Mouse (Mus musculus): ENCODE measurements at regions not wholly inside any gene's neighbourhood (a gene's known extent, or its start where the extent isn't known, plus 50 kb on each side); places are given as distances from the start of the nearest gene placed in this dataset.

- no peak for DNase-seq (ENCODE audit: low read depth, low spot score)
Observed at GRCm38 (mm10) chr12:118784643-118785042, 61.5 kb upstream of the Sp8 start.

- DNase-seq (ENCODE audit: low read depth, low spot score), result no peak
Observed at GRCm38 (mm10) chr12:118781978-118782377, 64.2 kb upstream of the Sp8 start.

GRCm38 (mm10) chr12:118775463-118776064, 70.6 kb upstream of the Sp8 start:
- DNase-seq (ENCODE audit: low read depth, low spot score), result no peak

GRCm38 (mm10) chr12:118772790-118773189, 73.3 kb upstream of the Sp8 start:
- no peak for DNase-seq (ENCODE audit: low read depth, low spot score)

- no peak for DNase-seq (ENCODE audit: low read depth, low spot score)
Observed at GRCm38 (mm10) chr12:118766472-118766871, 79.7 kb upstream of the Sp8 start.

GRCm38 (mm10) chr12:118754076-118754475, 92.1 kb upstream of the Sp8 start:
- DNase-seq (ENCODE audit: low read depth, low spot score), result no peak

GRCm38 (mm10) chr12:118739103-118739502, 107.0 kb upstream of the Sp8 start:
- DNase-seq (ENCODE audit: low read depth, low spot score), result no peak

GRCm38 (mm10) chr12:118725891-118726290, 120.2 kb upstream of the Sp8 start:
- DNase-seq (ENCODE audit: low read depth, low spot score), result no peak

GRCm38 (mm10) chr12:118719878-118720573, 126.1 kb upstream of the Sp8 start:
- no peak for DNase-seq (ENCODE audit: low read depth, low spot score)

- DNase-seq (ENCODE audit: low read depth, low spot score), result no peak
Observed at GRCm38 (mm10) chr12:118716824-118717223, 129.3 kb upstream of the Sp8 start.

- DNase-seq (ENCODE audit: low read depth, low spot score), result no peak
Observed at GRCm38 (mm10) chr12:118706626-118707025, 139.5 kb upstream of the Sp8 start.

- no peak for DNase-seq (ENCODE audit: low read depth, low spot score)
Observed at GRCm38 (mm10) chr12:118704826-118705225, 141.3 kb upstream of the Sp8 start.

- no peak for DNase-seq (ENCODE audit: low read depth, low spot score)
Observed at GRCm38 (mm10) chr12:118703730-118704129, 142.4 kb upstream of the Sp8 start.

- no peak for DNase-seq (ENCODE audit: low read depth, low spot score)
Observed at GRCm38 (mm10) chr12:118703068-118703662, 143.0 kb upstream of the Sp8 start.

- no peak for DNase-seq (ENCODE audit: low read depth, low spot score)
Observed at GRCm38 (mm10) chr12:118701838-118702237, 144.3 kb upstream of the Sp8 start.

GRCm38 (mm10) chr12:118698110-118698509, 148.0 kb upstream of the Sp8 start:
- no peak for DNase-seq (ENCODE audit: low read depth, low spot score)

- DNase-seq (ENCODE audit: low read depth, low spot score), result no peak
Observed at GRCm38 (mm10) chr12:118694701-118695100, 151.4 kb upstream of the Sp8 start.

- no peak for DNase-seq (ENCODE audit: low read depth, low spot score)
Observed at GRCm38 (mm10) chr12:118682902-118683301, 163.2 kb upstream of the Sp8 start.

- DNase-seq (ENCODE audit: low read depth, low spot score), result no peak
Observed at GRCm38 (mm10) chr12:118677989-118678388, 168.1 kb upstream of the Sp8 start.

- DNase-seq (ENCODE audit: low read depth, low spot score), result no peak
Observed at GRCm38 (mm10) chr12:118661575-118661974, 184.6 kb upstream of the Sp8 start.

- no peak for DNase-seq (ENCODE audit: low read depth, low spot score)
Observed at GRCm38 (mm10) chr12:118661214-118661486, 185.0 kb upstream of the Sp8 start.

GRCm38 (mm10) chr12:118660384-118661213, 185.5 kb upstream of the Sp8 start:
- no peak for DNase-seq (ENCODE audit: low read depth, low spot score)

Measured in embryo, embryonic 11.5 days (tissue).